Mouse (Mus musculus) ES-E14 (cell line): Measurements from ENCODE around the gene Slc39a11. TPM values are rescaled to one million over a fixed set of nuclear protein-coding genes. Genes with fewer than 3 reads are reported as not detected.

Experiments
- DNase-seq: peaks from one replicate; pipeline ENCODE4 v3.0.0-alpha.2; 2013; ENCODE audit warnings: low read depth, low spot score
- H3K27ac ChIP-seq: 2 replicates; pipeline ENCODE4 v1.5.1; 2012; ENCODE audit warnings: low read depth, mild to moderate bottlenecking, low read length, moderate library complexity, mixed read lengths; ENCODE audit not compliant: poor library complexity, insufficient read depth, severe bottlenecking
- H3K36me3 ChIP-seq: 2 replicates; pipeline ENCODE4 v1.6.1; 2012; ENCODE audit warnings: mild to moderate bottlenecking, low read length, moderate library complexity, mixed read lengths; ENCODE audit not compliant: control insufficient read depth, poor library complexity, insufficient read depth, severe bottlenecking
- H3K4me1 ChIP-seq, 2 experiments: fragments of 150-350 bp in 1 of 2; sonication (generic) in 1 of 2; 2 replicates each; pipeline ENCODE4 v1.6.1; 2012; ENCODE audit warnings: low read length in 2 of 2, mild to moderate bottlenecking in 1 of 2, mixed read lengths in 1 of 2; ENCODE audit not compliant: control insufficient read depth in 2 of 2, insufficient read depth in 2 of 2, poor library complexity in 1 of 2
- H3K4me3 ChIP-seq, 2 experiments: fragments of 150-350 bp in 1 of 2; sonication (generic) in 1 of 2; 2 replicates each; pipeline ENCODE4 v1.5.1; 2012; ENCODE audit warnings: low read length in 2 of 2, low read depth in 1 of 2, mild to moderate bottlenecking in 1 of 2, mixed read lengths in 1 of 2; ENCODE audit not compliant: insufficient read depth in 1 of 2, poor library complexity in 1 of 2, severe bottlenecking in 1 of 2
- H3K9ac ChIP-seq: 2 replicates; pipeline ENCODE4 v1.6.1; 2012; ENCODE audit warnings: low read depth, mild to moderate bottlenecking, low read length, mixed read lengths; ENCODE audit not compliant: poor library complexity, insufficient read depth, severe bottlenecking
- H3K9me3 ChIP-seq: fragments of 150-350 bp; sonication (generic); 2 replicates; pipeline ENCODE4 v1.6.1; 2012; ENCODE audit warnings: low read depth, mild to moderate bottlenecking, low read length; ENCODE audit not compliant: control insufficient read depth, insufficient read depth
- CHD2 ChIP-seq: IDR thresholded peaks from 2 replicates; pipeline ENCODE4 v1.6.1; 2014; ENCODE audit warnings: mild to moderate bottlenecking, low read depth, low read length, inconsistent platforms
- HCFC1 ChIP-seq: IDR thresholded peaks from 2 replicates; pipeline ENCODE4 v1.6.1; 2012; ENCODE audit warnings: low read length, inconsistent platforms, borderline replicate concordance; ENCODE audit not compliant: insufficient read depth
- MAFK ChIP-seq: IDR thresholded peaks from 2 replicates; pipeline ENCODE4 v1.6.1; 2014; ENCODE audit warnings: mild to moderate bottlenecking, low read depth, low read length, inconsistent platforms; ENCODE audit not compliant: insufficient read depth
- ZC3H11A ChIP-seq: IDR thresholded peaks from 2 replicates; pipeline ENCODE4 v1.6.1; 2012; ENCODE audit warnings: low read depth, mild to moderate bottlenecking, inconsistent platforms, low read length, borderline replicate concordance
- ZNF384 ChIP-seq: IDR thresholded peaks from 2 replicates; pipeline ENCODE4 v1.6.1; 2012; ENCODE audit warnings: low read depth, low read length, inconsistent platforms
- in situ Hi-C, 2 experiments: fragments of 600-800 bp; cut with MboI; formaldehyde crosslinking; loops; one replicate each; pipeline ENCODE4 v1.15.1; 2025; ENCODE audit warnings: low sequenced_read_pairs in 2 of 2, inconsistent platforms in 1 of 2; ENCODE audit not compliant: unreplicated experiment in 2 of 2
- total RNA-seq: library from RNA; depleted of rRNA; stranded (reverse); fragments of 300-350 nt; gene quantifications from 2 replicates; pipeline ENCODE4 v1.2.3, GENCODE M21; 2012

The Slc39a11 gene
- total RNA-seq, 1 experiment, result 17.0 TPM

DNA sequence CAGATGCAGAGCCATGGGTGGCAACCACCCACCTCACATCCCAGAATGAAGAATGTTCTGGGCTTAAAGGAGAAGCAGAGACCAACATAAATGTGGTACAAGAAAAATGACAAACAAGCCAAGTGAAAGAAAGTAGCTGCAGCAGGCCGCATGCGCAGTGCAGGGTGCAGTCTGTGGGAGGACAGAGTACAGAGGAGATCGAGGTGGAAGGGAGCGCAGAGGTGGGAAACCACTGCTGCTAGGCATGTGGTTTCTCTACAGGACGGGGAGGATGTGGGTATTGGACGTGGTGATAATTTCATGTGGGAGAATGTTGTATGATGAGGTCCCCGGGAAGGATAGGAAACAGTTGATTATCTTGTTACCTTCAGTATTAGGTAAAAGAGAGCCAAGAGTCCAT is 287.3 kb downstream of the Slc39a11 start:
- Histone ChIP-seq H3K36me3 (no peaks in the 10 kb centered on the region), H3K9ac (no peak overlapping the region), H3K4me1 (0 out of 4 replicates have a peak, but pooled peaks cover 0 to 2% of the 10 kb centered on the region in 2 experiments), H3K4me3 (no peak overlapping the region), H3K9me3 (no peaks in the 10 kb centered on the region), H3K27ac (no peak overlapping the region)
- DNase-seq, result no peak
- no peak for TF ChIP-seq ZC3H11A
- no peak for TF ChIP-seq MAFK
- TF ChIP-seq HCFC1, result no peak
- TF ChIP-seq CHD2, result no peak
- TF ChIP-seq ZNF384, result no peak
- in situ Hi-C loops, result no loop called here

- TF ChIP-seq ZC3H11A (no peak), ZNF384 (no peak), MAFK (no peak), CHD2 (no peak), HCFC1 (no peak)
- 0 out of 4 replicates have a peak, but pooled peaks cover 0 to 2% of the 10 kb centered on the region in 2 experiments for H3K4me1 ChIP-seq
- no peak overlapping the region for H3K4me3 ChIP-seq
- in situ Hi-C loops, result no loop called here
- no peak overlapping the region for H3K27ac ChIP-seq
- H3K36me3 ChIP-seq, result no peaks in the 10 kb centered on the region
- H3K9me3 ChIP-seq, result no peaks in the 10 kb centered on the region
- H3K9ac ChIP-seq, result no peak overlapping the region
- DNase-seq, result no peak
Observed at GRCm38 (mm10) chr11:113360049-113360835, 289.6 kb downstream of the Slc39a11 start.

GRCm38 (mm10) chr11:113355932-113356331 is 293.9 kb downstream of the Slc39a11 start:
- Histone ChIP-seq H3K27ac (no peak overlapping the region), H3K9me3 (no peaks in the 10 kb centered on the region), H3K4me1 (peaks cover 0 to 8% of the 10 kb centered on the region in 2 experiments; a peak in 1 of 4 replicates), H3K4me3 (no peak overlapping the region), H3K9ac (no peak overlapping the region), H3K36me3 (no peaks in the 10 kb centered on the region)
- in situ Hi-C loops, result no loop called here
- TF ChIP-seq MAFK (no peak), CHD2 (no peak), ZC3H11A (no peak), HCFC1 (no peak), ZNF384 (no peak)
- no peak for DNase-seq

GRCm38 (mm10) chr11:113352085-113352815 is 297.6 kb downstream of the Slc39a11 start:
- Histone ChIP-seq H3K4me3 (no peak overlapping the region), H3K27ac (no peak overlapping the region), H3K9me3 (no peaks in the 10 kb centered on the region), H3K9ac (no peak overlapping the region), H3K36me3 (no peaks in the 10 kb centered on the region), H3K4me1 (peaks cover 0 to 6% of the 10 kb centered on the region in 2 experiments; a peak in 1 of 4 replicates)
- no peak for DNase-seq
- in situ Hi-C loops, result no loop called here
- no peak for TF ChIP-seq CHD2
- TF ChIP-seq MAFK, result peak; percentile 37; the same call in 1 of the 2 replicates
